Mouse (Mus musculus): Measurements from ENCODE around the gene Gm49601.

Gm49601 gene

DNA sequence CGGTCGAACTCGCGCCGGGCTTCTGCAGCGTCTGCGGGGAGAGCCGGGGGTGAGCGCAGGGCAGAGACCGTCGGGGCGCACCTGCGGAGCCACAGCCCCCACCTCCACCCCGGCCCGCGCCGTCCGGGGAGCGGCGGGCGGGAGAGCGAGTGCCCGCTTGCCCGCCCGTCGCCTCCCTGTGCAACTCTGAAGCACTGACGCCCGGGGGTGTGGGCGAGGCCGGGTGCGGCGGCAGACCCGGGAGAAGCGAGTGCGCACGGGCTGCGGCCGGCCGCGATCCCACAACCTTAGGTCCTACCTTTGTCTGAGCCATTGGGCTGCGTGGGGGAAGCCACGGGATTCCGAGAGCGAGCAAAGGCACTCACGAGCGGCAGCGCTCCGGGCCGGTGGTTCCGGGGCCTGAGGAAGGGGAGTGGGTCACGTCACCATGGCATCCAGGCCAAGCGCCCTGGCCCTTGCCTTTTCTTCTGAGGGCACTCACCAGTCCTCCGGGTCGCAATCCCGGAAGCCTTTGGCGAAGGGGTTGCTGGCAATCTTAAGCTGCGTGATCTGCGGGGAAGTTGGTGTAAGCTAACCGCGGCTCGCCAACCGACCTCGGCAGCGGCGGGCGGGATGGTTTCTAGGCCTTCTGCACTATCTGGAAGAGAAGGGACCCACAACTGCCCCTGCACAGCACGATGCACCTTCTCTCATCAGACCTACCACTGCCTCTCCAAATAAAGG is 43.6 kb downstream of the Gm49601 start:
- no peak for DNase-seq (ENCODE audit: low read depth, low spot score)

DNA sequence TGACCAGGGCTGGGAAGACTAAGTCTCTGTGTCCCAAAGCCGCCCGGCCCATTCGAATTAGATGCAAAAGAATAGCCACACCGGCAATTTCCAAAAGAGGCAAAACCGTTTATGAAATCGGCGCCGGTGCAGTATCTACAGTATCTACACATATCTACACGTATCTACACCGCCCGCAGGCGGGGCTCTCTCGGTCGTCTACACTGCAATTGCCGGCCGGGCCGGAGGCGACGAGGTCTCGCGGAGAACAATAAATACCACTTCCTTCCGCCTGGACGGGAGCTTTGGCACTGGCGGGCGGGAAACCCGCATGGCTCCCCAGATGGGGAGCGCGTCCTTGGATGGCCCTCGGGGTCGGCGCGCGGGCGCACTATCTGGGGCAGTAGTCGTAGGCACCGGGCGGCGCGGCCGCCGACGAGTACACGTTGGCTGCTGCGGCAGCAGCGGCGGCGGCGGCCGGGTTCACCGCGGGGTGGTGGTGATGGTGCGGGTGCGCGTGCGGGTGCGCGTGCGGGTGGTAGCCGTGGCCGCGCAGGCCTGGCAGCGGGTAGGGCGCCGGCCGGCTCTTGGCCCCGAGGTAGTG is 44.5 kb downstream of the Gm49601 start:
- DNase-seq (ENCODE audit: low read depth, low spot score), result no peak

DNA sequence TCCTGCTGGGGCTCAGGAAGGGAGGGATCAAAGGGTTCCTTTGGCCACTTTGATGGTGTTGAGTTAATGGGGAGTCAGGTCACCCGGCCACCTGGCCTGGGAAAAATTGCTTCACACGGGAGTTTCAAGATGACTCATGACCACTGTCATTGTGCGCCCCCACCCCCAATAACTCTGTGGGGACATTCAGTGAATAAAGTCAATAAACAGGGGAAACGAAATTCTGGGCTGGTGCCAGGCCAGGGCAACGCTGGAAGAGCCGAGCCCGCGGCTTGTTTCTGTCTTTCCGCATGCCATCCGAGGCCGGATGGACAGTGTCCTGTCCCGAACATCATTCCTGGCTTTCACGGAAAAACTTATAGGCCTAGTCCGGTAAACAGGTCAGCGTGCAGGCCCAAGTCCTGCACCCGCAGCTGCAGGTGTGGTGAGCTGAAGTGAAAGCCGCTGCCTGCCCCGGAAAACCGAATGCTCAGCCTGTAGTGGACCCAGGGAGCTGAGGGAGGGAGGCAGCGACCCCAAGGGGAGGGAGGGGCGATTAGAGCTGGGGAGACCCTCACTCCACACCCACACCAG is 45.1 kb downstream of the Gm49601 start:
- no peak for DNase-seq (ENCODE audit: low read depth, low spot score)

DNA sequence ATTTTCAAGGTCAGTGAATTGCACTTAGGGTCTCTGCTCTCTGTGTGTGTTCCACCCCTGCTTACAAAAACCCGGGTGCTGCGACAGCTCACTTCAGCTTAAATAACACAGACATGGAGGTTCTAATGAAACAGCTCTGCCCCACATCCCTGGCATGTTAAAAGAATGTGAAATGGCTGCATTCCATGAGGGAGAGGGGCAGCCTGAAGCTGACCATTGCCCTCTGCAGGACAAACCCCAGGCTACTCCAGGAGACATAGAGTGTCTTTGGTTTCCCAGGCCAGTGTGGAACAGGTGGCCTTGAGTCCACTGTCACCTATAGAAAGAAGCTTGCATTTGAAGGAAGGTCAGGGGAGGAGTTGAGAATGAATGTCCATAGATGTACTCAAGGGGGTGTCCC is 45.8 kb downstream of the Gm49601 start:
- no peak for DNase-seq (ENCODE audit: low read depth, low spot score)

DNA sequence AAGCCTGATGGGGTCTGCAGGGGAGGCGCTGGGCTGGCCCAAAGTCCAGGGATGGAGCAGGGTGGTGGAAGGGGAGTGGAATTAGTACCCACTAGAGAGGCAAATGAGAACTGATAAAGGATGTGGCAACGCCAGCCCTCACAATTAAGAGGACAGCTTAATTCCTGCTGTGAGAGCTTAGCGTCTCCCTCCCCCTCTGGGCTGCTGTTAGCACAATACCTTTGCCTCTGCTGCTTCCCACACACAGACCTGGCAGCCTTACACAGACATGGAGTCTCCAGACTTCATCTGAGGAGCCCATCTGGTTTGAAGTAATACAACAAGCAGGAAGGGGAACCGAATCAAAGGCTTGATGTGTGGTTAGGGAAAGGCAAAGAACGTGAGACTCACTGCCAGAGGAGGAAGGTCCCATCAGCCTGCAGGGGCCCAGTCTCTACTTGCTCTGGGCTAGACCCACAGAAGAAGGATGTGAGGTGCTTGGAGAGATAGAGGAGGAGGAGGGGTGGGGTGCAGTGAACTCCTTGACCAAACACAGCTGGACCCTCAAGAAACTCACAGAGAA is 48.5 kb downstream of the Gm49601 start:
- no peak for DNase-seq (ENCODE audit: low read depth, low spot score)

DNA sequence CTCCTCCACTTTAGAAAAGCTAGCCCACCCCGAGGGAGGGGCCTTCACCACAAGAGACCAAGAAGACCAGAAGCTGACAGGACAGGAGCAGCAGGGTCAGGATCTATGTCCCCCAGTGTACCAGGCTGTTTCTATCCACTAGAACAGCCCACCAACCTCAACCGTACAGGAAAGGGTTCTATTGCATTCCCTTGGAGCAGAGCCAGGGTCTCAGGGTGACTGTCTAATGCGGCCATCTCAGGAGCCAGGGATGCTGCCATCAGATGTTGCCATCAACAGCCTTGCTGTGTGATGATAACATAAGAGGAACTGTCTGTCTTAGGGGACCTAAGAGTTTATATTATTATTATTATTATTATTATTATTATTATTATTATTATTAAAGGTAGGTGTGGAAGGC is 49.2 kb downstream of the Gm49601 start:
- DNase-seq (ENCODE audit: low read depth, low spot score), result no peak

DNA sequence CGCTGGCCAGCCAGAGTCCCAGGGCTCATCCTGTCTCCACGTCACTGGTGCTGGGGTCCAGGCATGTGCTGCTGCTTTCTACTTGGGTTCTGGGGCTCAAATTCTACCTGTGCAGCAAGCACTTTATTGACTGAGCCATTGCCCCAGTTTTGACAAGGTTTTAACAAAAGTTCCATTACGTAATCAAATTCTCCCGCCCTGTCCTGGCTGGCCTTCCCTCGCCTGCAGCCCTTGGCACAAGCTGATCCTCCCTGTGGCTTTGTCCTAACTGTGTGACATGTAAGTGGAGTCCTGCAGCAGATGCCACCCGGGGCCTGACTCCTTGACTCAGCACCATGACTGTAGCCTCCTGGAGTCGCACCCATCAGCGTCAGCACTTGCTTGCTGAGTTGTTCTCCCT is 52.0 kb downstream of the Gm49601 start:
- DNase-seq (ENCODE audit: low read depth, low spot score), result no peak

Measured in CD4-positive, CD25-positive, alpha-beta regulatory T cell, adult 2 months (primary cell).